Mouse (Mus musculus) heart, adult 2 months (tissue): ENCODE results near the gene Muc1. TPM values are rescaled to one million over a fixed set of nuclear protein-coding genes. Genes with fewer than 3 reads are reported as not detected.
A peak's percentile ranks its signal among the peaks of the same experiment; 100 is the strongest.

Source experiments
- DNase-seq, 2 experiments: peaks; one replicate each; pipeline ENCODE4 v3.0.0; 2021
- H3K27ac ChIP-seq: fragments of 200-600 bp; 2 replicates; pipeline ENCODE4 v1.8.1; 2022
- H3K27me3 ChIP-seq: fragments of 200-500 bp; 2 replicates; pipeline ENCODE4 v1.6.1; 2012; ENCODE audit warnings: mild to moderate bottlenecking, low read length, inconsistent platforms, mixed read lengths; ENCODE audit not compliant: control insufficient read depth, insufficient read depth
- H3K36me3 ChIP-seq: fragments of 200-500 bp; 2 replicates; pipeline ENCODE4 v1.6.1; 2012; ENCODE audit warnings: low read length, inconsistent platforms; ENCODE audit not compliant: control insufficient read depth, insufficient read depth
- H3K4me1 ChIP-seq: fragments of 200-500 bp; 2 replicates; pipeline ENCODE4 v1.6.1; 2011; ENCODE audit warnings: low read length; ENCODE audit not compliant: control insufficient read depth, insufficient read depth
- H3K4me3 ChIP-seq: fragments of 200-600 bp; 2 replicates; pipeline ENCODE4 v1.8.1; 2022
- H3K79me2 ChIP-seq: fragments of 200-500 bp; replicated peaks from 2 replicates; pipeline ENCODE4 v1.6.1; 2012; ENCODE audit warnings: mild to moderate bottlenecking, inconsistent platforms, low read length, moderate library complexity, mixed read lengths; ENCODE audit not compliant: control insufficient read depth, insufficient read depth
- H3K9ac ChIP-seq: fragments of 200-500 bp; 2 replicates; pipeline ENCODE4 v1.6.1; 2012; ENCODE audit warnings: low read depth, mild to moderate bottlenecking, control low read depth, inconsistent platforms, low read length, mixed read lengths
- CTCF ChIP-seq: fragments of 200-600 bp; IDR thresholded peaks from 2 replicates; pipeline ENCODE4 v1.8.1; 2022; ENCODE audit warnings: antibody characterized with exemption, mild to moderate bottlenecking, moderate library complexity
- EP300 ChIP-seq: fragments of 200-500 bp; IDR thresholded peaks from 2 replicates; pipeline ENCODE4 v1.6.1; 2011; ENCODE audit warnings: low read depth, low read length, control low read depth; ENCODE audit not compliant: insufficient read depth
- POLR2A ChIP-seq: fragments of 200-500 bp; IDR thresholded peaks from 2 replicates; pipeline ENCODE4 v1.6.1; 2011; ENCODE audit warnings: mild to moderate bottlenecking, low read depth, low read length, control low read depth; ENCODE audit not compliant: insufficient read depth
- WGBS: fragments of 180-500 bp; shearing (Covaris S2); methylation state at CpG from one replicate; pipeline ENCODE4 v1.1.7; 2018; 5-methylcytosine and 5-hydroxymethylcytosine counted together
- intact Hi-C: fragments of 180-260 bp; cut with DNase I; formaldehyde crosslinking; loops from one replicate; pipeline ENCODE4 v1.15.1; 2025
- polyA plus RNA-seq: library from polyadenylated mRNA; depleted of rRNA; stranded (reverse); fragments of >200 nt; gene quantifications from 2 replicates; pipeline ENCODE4 v1.2.3, GENCODE M21; 2012
- total RNA-seq, 2 experiments: library from RNA; stranded (reverse); gene quantifications; 2 replicates each; pipeline ENCODE4 v1.2.3; 2021

The Muc1 gene
- total and polyA plus RNA-seq, 3 experiments, result 0.39 to 6.2 (median 0.47) TPM

GRCm38 (mm10) chr3:89242331-89242895 is 13.6 kb downstream of the Muc1 start:
- Histone ChIP-seq H3K36me3 (no peaks in the 10 kb centered on the region), H3K4me1 (peaks cover 1% of the 10 kb centered on the region; the same call in 1 of the 2 replicates), H3K79me2 (no peaks in the 10 kb centered on the region), H3K4me3 (no peak overlapping the region), H3K9ac (no peak overlapping the region), H3K27ac (no peak overlapping the region), H3K27me3 (no peaks in the 10 kb centered on the region)
- intact Hi-C loops, result no loop called here
- TF ChIP-seq POLR2A (no peak), CTCF (peak; percentile 74), EP300 (no peak)
- peak in 1 of 2 experiments; percentile 53 for DNase-seq
- 67% methylated on average over 9 of the region's 9 CpGs for WGBS

- Histone ChIP-seq H3K36me3 (no peaks in the 10 kb centered on the region), H3K4me3 (no peak overlapping the region), H3K27me3 (no peaks in the 10 kb centered on the region), H3K4me1 (peaks cover 1% of the 10 kb centered on the region; the same call in 1 of the 2 replicates), H3K27ac (no peak overlapping the region), H3K9ac (no peak overlapping the region), H3K79me2 (no peaks in the 10 kb centered on the region)
- TF ChIP-seq POLR2A (no peak), CTCF (peak; percentile 61)
- WGBS, result 36% methylated on average over 14 of the region's 14 CpGs
- intact Hi-C loops, result no loop called here
- peak in 1 of 2 experiments; percentile 50 for DNase-seq
Observed at GRCm38 (mm10) chr3:89243609-89244008, 14.8 kb downstream of the Muc1 start.

GRCm38 (mm10) chr3:89244158-89244981 is 15.5 kb downstream of the Muc1 start:
- H3K4me3 ChIP-seq, result no peak overlapping the region; the same call in 1 of the 2 replicates

GRCm38 (mm10) chr3:89244982-89245687 is 16.3 kb downstream of the Muc1 start:
- Histone ChIP-seq H3K9ac (peak overlapping the region; percentile 37), H3K36me3 (no peaks in the 10 kb centered on the region), H3K4me1 (peaks cover 1% of the 10 kb centered on the region; the same call in 1 of the 2 replicates), H3K79me2 (no peaks in the 10 kb centered on the region), H3K27ac (peak overlapping the region; percentile 7; the same call in 1 of the 2 replicates), H3K4me3 (peak overlapping the region; percentile 97), H3K27me3 (no peaks in the 10 kb centered on the region)
- intact Hi-C loops, result no loop called here
- no peak for DNase-seq
- WGBS, result 2% methylated on average over 22 of the region's 26 CpGs
- no peak for TF ChIP-seq EP300

More at GRCm38 (mm10) chr3:89244158-89244981, 15.5 kb downstream of the Muc1 start:
- no peak for TF ChIP-seq EP300
- TF ChIP-seq CTCF, result peak; percentile 51
- no peak for DNase-seq
- Histone ChIP-seq H3K4me1 (peaks cover 1% of the 10 kb centered on the region; the same call in 1 of the 2 replicates), H3K36me3 (no peaks in the 10 kb centered on the region), H3K27ac (no peak overlapping the region), H3K79me2 (no peaks in the 10 kb centered on the region), H3K27me3 (no peaks in the 10 kb centered on the region), H3K9ac (no peak overlapping the region)
- 31% methylated on average over 25 of the region's 25 CpGs for WGBS
- intact Hi-C loops, result no loop called here

- peak; percentile 48 to 53 for DNase-seq
- H3K4me3 ChIP-seq, result peak within 1 kb of the TSS; percentile 97
- no peaks in the 10 kb centered on the region for H3K27me3 ChIP-seq
- TF ChIP-seq CTCF, result no peak
- TF ChIP-seq EP300, result no peak
- TF ChIP-seq POLR2A, result no peak
- peaks cover 5% of the 10 kb centered on the region for H3K4me1 ChIP-seq
- 7% methylated on average over 20 of the region's 20 CpGs for WGBS
- H3K79me2 ChIP-seq, result no peaks in the 10 kb centered on the region
- H3K36me3 ChIP-seq, result no peaks in the 10 kb centered on the region
- peak within 1 kb of the TSS; percentile 76 for H3K9ac ChIP-seq
- intact Hi-C loops, result loop anchor here (1.0 kb wide), 1 partner anchor 37 kb away; no protein-coding TSS in a partner anchor
- H3K27ac ChIP-seq, result peak within 1 kb of the TSS; percentile 93
Observed at GRCm38 (mm10) chr3:89245688-89246171, 16.9 kb downstream of the Muc1 start, which contains the start of gene Krtcap2. Gene Krtcap2 (plus strand): TSS chr3:89245966.
